Mouse (Mus musculus) brain, embryonic 14.5 days (tissue): Measurements from ENCODE around the gene Cfh.

Experiments used
- CTCF ChIP-seq: fragments of 200-500 bp; IDR thresholded peaks from 2 replicates; pipeline ENCODE4 v1.5.1; 2012; ENCODE audit warnings: inconsistent platforms, mild to moderate bottlenecking, moderate library complexity, borderline replicate concordance; ENCODE audit not compliant: insufficient read depth, insufficient read length; ENCODE audit errors: extremely low read depth
- POLR2A ChIP-seq: fragments of 200-500 bp; IDR thresholded peaks from 2 replicates; pipeline ENCODE4 v1.6.1; 2012; ENCODE audit warnings: mild to moderate bottlenecking, inconsistent platforms, borderline replicate concordance; ENCODE audit not compliant: poor library complexity, insufficient read depth, insufficient read length, severe bottlenecking; ENCODE audit errors: extremely low read depth

DNA sequence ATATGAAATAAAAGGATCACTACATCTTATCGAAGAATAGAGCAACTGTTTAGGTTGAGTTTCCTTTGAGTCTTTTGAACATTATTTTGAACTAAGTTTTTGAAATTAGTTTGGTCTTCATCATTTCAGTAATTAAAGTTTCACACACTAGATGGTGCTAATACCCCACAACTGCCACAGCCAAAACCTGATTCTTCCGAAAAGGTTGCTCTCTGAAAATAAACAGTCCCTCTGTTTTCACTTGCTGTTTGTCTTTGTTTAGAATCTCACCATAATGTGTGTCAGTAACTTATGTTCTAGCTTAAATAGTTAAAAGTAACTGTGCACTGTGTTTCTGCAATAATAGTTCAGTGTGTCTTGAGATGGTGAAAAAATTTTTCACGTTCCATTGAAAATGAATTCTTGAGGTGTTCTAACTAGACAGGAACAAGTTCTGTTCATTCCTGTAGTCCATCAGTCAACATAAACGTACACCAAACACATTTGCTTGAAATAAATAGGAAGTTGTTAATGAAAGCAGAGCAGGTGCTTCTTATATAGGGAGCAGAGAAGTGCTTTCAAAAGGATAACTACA lies 11.9 kb downstream of the Cfh start:
- TF ChIP-seq CTCF (peak; percentile 45; the same call in 1 of the 2 replicates), POLR2A (no peak)
